Mouse (Mus musculus) midbrain, embryonic 13.5 days (tissue): ENCODE measurements at regions not wholly inside any gene's neighbourhood (a gene's known extent, or its start where the extent isn't known, plus 50 kb on each side); places are given as distances from the start of the nearest gene placed in this dataset.

Experiments
- ATAC-seq: fragments of 200-750 bp; cut with Nextera tagmentation; 2 replicates; pipeline ENCODE4 v1.8.0; 2017; ENCODE audit warnings: mild to moderate bottlenecking, moderate TSS enrichment, moderate library complexity
- H3K27ac ChIP-seq: fragments of 300-500 bp; sonication (generic); 2 replicates; pipeline ENCODE4 v1.5.1; 2015; ENCODE audit warnings: inconsistent platforms, mild to moderate bottlenecking, moderate library complexity
- H3K27me3 ChIP-seq: fragments of 300-500 bp; sonication (generic); 2 replicates; pipeline ENCODE4 v1.6.1; 2015; ENCODE audit warnings: mild to moderate bottlenecking, inconsistent platforms
- H3K36me3 ChIP-seq: fragments of 300-500 bp; sonication (generic); 2 replicates; pipeline ENCODE4 v1.6.1; 2015; ENCODE audit warnings: mild to moderate bottlenecking, inconsistent platforms
- H3K4me1 ChIP-seq: fragments of 300-500 bp; sonication (generic); replicated peaks from 2 replicates; pipeline ENCODE4 v1.6.1; 2015; ENCODE audit warnings: inconsistent platforms
- H3K4me2 ChIP-seq: fragments of 300-500 bp; sonication (generic); replicated peaks from 2 replicates; pipeline ENCODE4 v1.6.1; 2015; ENCODE audit warnings: moderate library complexity, mild to moderate bottlenecking, inconsistent platforms
- H3K4me3 ChIP-seq: fragments of 300-500 bp; sonication (generic); replicated peaks from 2 replicates; pipeline ENCODE4 v1.5.1; 2015; ENCODE audit warnings: mild to moderate bottlenecking, inconsistent platforms
- H3K9ac ChIP-seq: fragments of 300-500 bp; sonication (generic); replicated peaks from 2 replicates; pipeline ENCODE4 v1.6.1; 2015; ENCODE audit warnings: mild to moderate bottlenecking, inconsistent platforms
- H3K9me3 ChIP-seq: fragments of 300-500 bp; sonication (generic); 2 replicates; pipeline ENCODE4 v1.6.1; 2016; ENCODE audit warnings: mild to moderate bottlenecking, inconsistent platforms
- WGBS: fragments of 180-500 bp; shearing (Covaris S2); methylation state at CpG from one replicate; pipeline ENCODE4 v1.1.7; 2015; 5-methylcytosine and 5-hydroxymethylcytosine counted together

DNA sequence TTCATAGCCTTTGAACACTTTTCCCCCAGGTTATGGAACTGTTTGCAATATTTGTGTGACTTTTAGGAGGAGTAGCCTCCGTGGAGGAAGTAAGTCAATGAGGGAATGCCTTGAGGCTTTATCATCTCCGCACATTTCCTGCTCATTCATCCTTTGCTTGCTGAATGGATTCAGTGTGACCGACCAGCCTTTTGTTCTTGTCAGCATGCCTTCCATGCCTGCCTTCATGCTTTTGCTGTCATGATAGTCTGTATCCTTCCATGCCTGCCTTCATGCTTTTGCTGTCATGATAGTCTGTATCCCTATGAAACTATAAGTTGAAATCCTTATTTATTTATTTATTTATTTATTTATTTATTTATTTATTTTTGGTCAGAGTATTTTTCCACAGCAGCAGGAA is 87.8 kb upstream of the Rorb start:
- Histone ChIP-seq H3K4me2 (no peak overlapping the region), H3K27ac (no peak overlapping the region), H3K9me3 (no peaks in the 10 kb centered on the region), H3K36me3 (no peaks in the 10 kb centered on the region), H3K4me3 (no peak overlapping the region), H3K9ac (no peak overlapping the region), H3K27me3 (no peaks in the 10 kb centered on the region), H3K4me1 (0 out of 2 replicates have a peak, but pooled peaks cover 3% of the 10 kb centered on the region)
- 23% methylated on average over 3 of the region's 3 CpGs for WGBS
- peak; percentile 37; the same call in 1 of the 2 replicates for ATAC-seq

GRCm38 (mm10) chr19:19194728-19195127 is 83.7 kb upstream of the Rorb start:
- no peaks in the 10 kb centered on the region for H3K9me3 ChIP-seq

GRCm38 (mm10) chr19:19194306-19194705 is 83.3 kb upstream of the Rorb start:
- 72% methylated on average over 5 of the region's 5 CpGs for WGBS
- ATAC-seq: no peak
- H3K27ac ChIP-seq: no peak overlapping the region

More at GRCm38 (mm10) chr19:19194728-19195127, 83.7 kb upstream of the Rorb start:
- no peak for ATAC-seq
- no peaks in the 10 kb centered on the region for H3K36me3 ChIP-seq
- H3K27ac ChIP-seq: no peak overlapping the region
- no peak overlapping the region for H3K9ac ChIP-seq
- 0 out of 2 replicates have a peak, but pooled peaks cover 3% of the 10 kb centered on the region for H3K4me1 ChIP-seq
- no peak overlapping the region for H3K4me3 ChIP-seq
- no peaks in the 10 kb centered on the region for H3K27me3 ChIP-seq
- 59% methylated on average over 10 of the region's 10 CpGs for WGBS
- H3K4me2 ChIP-seq: no peak overlapping the region

DNA sequence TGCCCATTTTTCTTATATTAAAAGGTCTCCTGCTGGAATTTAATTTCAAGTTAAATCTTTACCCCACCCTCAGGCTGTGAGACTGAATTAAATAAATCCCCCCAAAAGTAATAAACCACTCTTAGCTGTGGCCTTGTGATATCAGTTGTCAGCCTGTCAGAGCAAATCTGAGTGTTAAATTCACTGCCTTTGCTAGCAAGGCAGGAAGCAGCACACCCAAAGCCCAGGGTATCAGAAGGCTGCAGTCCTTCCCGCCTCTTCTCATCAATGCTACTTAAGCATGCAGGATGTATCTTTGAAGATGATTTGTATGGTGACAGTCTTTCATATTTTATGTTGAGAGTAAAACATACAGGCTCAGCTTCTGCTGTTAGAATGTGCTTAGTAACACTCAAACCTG is 61.8 kb upstream of the Rorb start:
- peak overlapping the region; percentile 53 for H3K27ac ChIP-seq
- WGBS: 74% methylated on average over 1 of the region's 1 CpGs
- ATAC-seq: no peak

More at GRCm38 (mm10) chr19:19194306-19194705, 83.3 kb upstream of the Rorb start:
- no peak overlapping the region for H3K4me3 ChIP-seq
- no peak overlapping the region for H3K4me2 ChIP-seq
- no peaks in the 10 kb centered on the region for H3K4me1 ChIP-seq
- no peaks in the 10 kb centered on the region for H3K36me3 ChIP-seq
- H3K9me3 ChIP-seq: no peaks in the 10 kb centered on the region
- no peak overlapping the region for H3K9ac ChIP-seq
- no peaks in the 10 kb centered on the region for H3K27me3 ChIP-seq

DNA sequence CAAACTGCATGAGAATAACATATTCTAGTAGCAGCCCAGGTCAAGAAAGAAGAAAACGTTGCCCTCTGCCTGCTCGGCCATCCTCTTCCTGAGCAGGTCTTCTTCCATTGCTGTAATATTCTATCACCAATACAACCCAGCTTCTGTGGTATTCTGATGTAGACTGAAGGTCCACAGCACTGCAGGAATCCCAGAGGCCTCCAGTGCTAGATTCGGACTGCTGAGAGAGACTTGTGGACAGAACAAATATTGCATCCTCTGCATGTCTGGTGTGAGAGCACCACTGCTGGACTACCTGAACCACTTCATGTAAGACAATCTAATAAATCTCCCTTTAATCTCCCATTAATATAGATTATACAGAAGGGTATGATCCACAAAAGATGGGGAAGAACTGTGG is 59.8 kb upstream of the Rorb start:
- Histone ChIP-seq H3K4me1 (no peaks in the 10 kb centered on the region), H3K9ac (no peak overlapping the region), H3K9me3 (no peaks in the 10 kb centered on the region), H3K4me2 (no peak overlapping the region), H3K27me3 (no peaks in the 10 kb centered on the region), H3K27ac (no peak overlapping the region), H3K36me3 (no peaks in the 10 kb centered on the region), H3K4me3 (no peak overlapping the region)
- ATAC-seq: no peak
- 92% methylated on average over 3 of the region's 3 CpGs for WGBS

More for the DNA sequence above, 61.8 kb upstream of the Rorb start:
- Histone ChIP-seq H3K4me3 (no peak overlapping the region), H3K9ac (no peak overlapping the region), H3K36me3 (no peaks in the 10 kb centered on the region), H3K9me3 (no peaks in the 10 kb centered on the region), H3K4me1 (no peaks in the 10 kb centered on the region), H3K4me2 (no peak overlapping the region), H3K27me3 (no peaks in the 10 kb centered on the region)
